Mouse (Mus musculus) kidney, embryonic 16.5 days (tissue): ENCODE data around the gene Dcun1d3. TPM values are rescaled to one million over a fixed set of nuclear protein-coding genes. Genes with fewer than 3 reads are reported as not detected.

ENCODE experiments used
- ATAC-seq: fragments of 200-750 bp; cut with Nextera tagmentation; 2 replicates; pipeline ENCODE4 v1.8.0; 2017; ENCODE audit warnings: moderate TSS enrichment; ENCODE audit not compliant: low FRiP score, low TSS enrichment
- H3K27ac ChIP-seq: fragments of 300-500 bp; sonication (generic); 2 replicates; pipeline ENCODE4 v1.5.1; 2014; ENCODE audit warnings: low read length
- H3K27me3 ChIP-seq: fragments of 300-500 bp; sonication (generic); 2 replicates; pipeline ENCODE4 v1.6.1; 2014; ENCODE audit warnings: low read length, control low read depth, mixed read lengths; ENCODE audit not compliant: insufficient read depth
- H3K36me3 ChIP-seq: fragments of 300-500 bp; sonication (generic); 2 replicates; pipeline ENCODE4 v1.6.1; 2014; ENCODE audit warnings: low read length, control low read depth, mixed read lengths; ENCODE audit not compliant: insufficient read depth
- H3K4me1 ChIP-seq: fragments of 300-500 bp; sonication (generic); 2 replicates; pipeline ENCODE4 v1.6.1; 2014; ENCODE audit warnings: low read length, control low read depth, mixed read lengths; ENCODE audit not compliant: insufficient read depth
- H3K4me2 ChIP-seq: fragments of 300-500 bp; sonication (generic); replicated peaks from 2 replicates; pipeline ENCODE4 v1.6.1; 2014; ENCODE audit warnings: low read depth, low read length
- H3K4me3 ChIP-seq: fragments of 300-500 bp; sonication (generic); 2 replicates; pipeline ENCODE4 v1.5.1; 2014; ENCODE audit warnings: mild to moderate bottlenecking, low read length
- H3K9ac ChIP-seq: fragments of 300-500 bp; sonication (generic); replicated peaks from 2 replicates; pipeline ENCODE4 v1.6.1; 2014; ENCODE audit warnings: low read length
- H3K9me3 ChIP-seq: fragments of 300-500 bp; sonication (generic); 2 replicates; pipeline ENCODE4 v1.6.1; 2016; ENCODE audit warnings: low read length, control low read depth
- WGBS: fragments of 180-500 bp; shearing (Covaris S2); extraction: QIAGEN DNeasy Blood & Tissue Kit; methylation state at CpG from one replicate; pipeline ENCODE4 v1.1.7; 2014; 5-methylcytosine and 5-hydroxymethylcytosine counted together
- polyA plus RNA-seq: library from polyadenylated mRNA; unstranded; fragments of >200 nt; fragmentation: Nextera tagmentation; extraction: Ambion mirVana; gene quantifications from 2 replicates; pipeline ENCODE4 v1.2.1, GENCODE M21; 2015

Dcun1d3 gene
- polyA plus RNA-seq, 1 experiment from 2014 or later = 11.3 TPM

DNA sequence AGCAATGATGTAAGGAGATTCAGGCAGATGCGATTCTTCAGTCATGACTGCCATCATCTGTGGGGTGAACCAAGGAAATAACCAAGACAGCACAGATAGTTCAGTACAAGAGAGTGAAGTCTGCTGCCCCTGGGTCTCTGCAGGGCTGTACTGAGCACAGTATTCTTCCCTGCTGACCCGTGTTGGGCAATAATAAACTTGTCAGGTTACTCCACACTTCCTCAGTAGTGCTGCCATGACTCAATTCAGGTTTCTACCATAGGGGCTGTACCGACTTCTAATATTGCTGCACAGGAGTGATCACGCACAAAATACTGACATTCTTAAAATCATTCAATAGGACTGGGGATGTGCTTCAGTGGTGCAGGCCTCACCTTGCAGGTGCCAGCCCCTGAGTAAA, 16.9 kb downstream of the Dcun1d3 start:
- 90% methylated on average over 4 of the region's 4 CpGs for WGBS
- no peaks in the 10 kb centered on the region; the same call in 1 of the 2 replicates for H3K4me1 ChIP-seq
- H3K4me3 ChIP-seq = no peak overlapping the region

DNA sequence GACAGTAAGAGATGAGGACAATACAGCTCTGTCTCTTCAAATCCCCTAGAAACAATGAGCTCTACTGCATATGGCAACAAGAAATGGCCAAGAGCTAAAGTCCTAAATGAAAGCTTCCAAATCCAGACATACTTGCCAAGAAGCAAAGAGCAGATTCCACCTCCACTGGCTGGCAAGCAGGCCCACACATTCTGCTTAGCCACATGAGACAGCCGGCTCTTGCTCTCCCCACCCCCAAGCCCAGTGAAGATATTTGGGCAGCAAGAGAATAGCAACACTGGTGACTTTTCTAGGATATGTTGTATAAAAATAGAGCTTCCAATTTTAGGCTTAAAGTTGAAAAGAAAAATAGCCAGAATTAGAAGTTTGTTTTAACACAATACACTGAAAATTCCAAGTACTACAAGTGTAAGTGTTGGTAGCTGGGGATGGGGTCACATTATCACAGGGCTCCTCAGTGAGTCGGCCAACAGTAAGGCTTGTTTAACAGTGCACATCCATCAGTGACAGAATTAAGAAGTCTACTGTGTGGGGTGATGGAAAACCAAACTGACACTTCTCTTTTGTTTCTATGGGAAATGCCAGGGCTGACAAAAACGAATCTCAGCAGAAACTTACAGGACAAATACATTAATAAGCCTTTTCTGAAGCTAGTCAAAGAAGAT, 20.2 kb downstream of the Dcun1d3 start:
- H3K27ac ChIP-seq = no peak overlapping the region
- 58% methylated on average over 3 of the region's 3 CpGs for WGBS
- H3K4me2 ChIP-seq = no peak overlapping the region
- peaks cover 2% of the 10 kb centered on the region; the same call in 1 of the 2 replicates for H3K4me1 ChIP-seq
- no peaks in the 10 kb centered on the region for H3K36me3 ChIP-seq
- H3K4me3 ChIP-seq = no peak overlapping the region
- ATAC-seq = no peak
- no peak overlapping the region for H3K9ac ChIP-seq
- no peaks in the 10 kb centered on the region for H3K27me3 ChIP-seq
- H3K9me3 ChIP-seq = no peaks in the 10 kb centered on the region

More for the DNA sequence above, 16.9 kb downstream of the Dcun1d3 start:
- Histone ChIP-seq H3K9ac (no peak overlapping the region), H3K4me2 (no peak overlapping the region), H3K27me3 (no peaks in the 10 kb centered on the region), H3K27ac (no peak overlapping the region), H3K9me3 (no peaks in the 10 kb centered on the region), H3K36me3 (no peaks in the 10 kb centered on the region)
- no peak for ATAC-seq

- 71% methylated on average over 2 of the region's 2 CpGs for WGBS
These were observed 23.0 kb downstream of the Dcun1d3 start for GRCm38 (mm10) chr7:119873050-119873449.

GRCm38 (mm10) chr7:119872204-119872603, 23.9 kb downstream of the Dcun1d3 start:
- Histone ChIP-seq H3K4me1 (peaks cover 3% of the 10 kb centered on the region; the same call in 1 of the 2 replicates), H3K36me3 (peaks cover 4% of the 10 kb centered on the region; the same call in 1 of the 2 replicates), H3K9ac (no peak overlapping the region), H3K27ac (no peak overlapping the region), H3K4me3 (no peak overlapping the region), H3K9me3 (no peaks in the 10 kb centered on the region), H3K4me2 (no peak overlapping the region), H3K27me3 (no peaks in the 10 kb centered on the region)
- 91% methylated on average over 4 of the region's 4 CpGs for WGBS
- no peak for ATAC-seq

More at GRCm38 (mm10) chr7:119873050-119873449, 23.0 kb downstream of the Dcun1d3 start:
- no peaks in the 10 kb centered on the region for H3K9me3 ChIP-seq
- H3K27ac ChIP-seq = no peak overlapping the region
- peaks cover 3% of the 10 kb centered on the region; the same call in 1 of the 2 replicates for H3K4me1 ChIP-seq
- ATAC-seq = no peak
- H3K36me3 ChIP-seq = no peaks in the 10 kb centered on the region
- H3K4me3 ChIP-seq = no peak overlapping the region
- no peaks in the 10 kb centered on the region for H3K27me3 ChIP-seq
- H3K4me2 ChIP-seq = no peak overlapping the region
- H3K9ac ChIP-seq = no peak overlapping the region

- H3K9ac ChIP-seq = no peak overlapping the region
- no peaks in the 10 kb centered on the region for H3K27me3 ChIP-seq
- no peak overlapping the region for H3K27ac ChIP-seq
- 29% methylated on average over 1 of the region's 1 CpGs for WGBS
- no peak overlapping the region for H3K4me2 ChIP-seq
- H3K4me3 ChIP-seq = no peak overlapping the region
- no peaks in the 10 kb centered on the region for H3K9me3 ChIP-seq
- no peak for ATAC-seq
- peaks cover 6% of the 10 kb centered on the region; the same call in 1 of the 2 replicates for H3K36me3 ChIP-seq
- H3K4me1 ChIP-seq = 0 out of 2 replicates have a peak, but pooled peaks cover 5% of the 10 kb centered on the region
These were observed 30.0 kb downstream of the Dcun1d3 start for GRCm38 (mm10) chr7:119866136-119866535.

- Histone ChIP-seq H3K4me3 (no peak overlapping the region), H3K36me3 (peaks cover 6% of the 10 kb centered on the region; the same call in 1 of the 2 replicates), H3K4me1 (0 out of 2 replicates have a peak, but pooled peaks cover 2% of the 10 kb centered on the region), H3K4me2 (no peak overlapping the region), H3K27me3 (no peaks in the 10 kb centered on the region), H3K9ac (no peak overlapping the region), H3K27ac (no peak overlapping the region), H3K9me3 (no peaks in the 10 kb centered on the region)
- ATAC-seq = no peak
- 81% methylated on average over 5 of the region's 5 CpGs for WGBS
These were observed 31.6 kb downstream of the Dcun1d3 start for GRCm38 (mm10) chr7:119864500-119864899.

DNA sequence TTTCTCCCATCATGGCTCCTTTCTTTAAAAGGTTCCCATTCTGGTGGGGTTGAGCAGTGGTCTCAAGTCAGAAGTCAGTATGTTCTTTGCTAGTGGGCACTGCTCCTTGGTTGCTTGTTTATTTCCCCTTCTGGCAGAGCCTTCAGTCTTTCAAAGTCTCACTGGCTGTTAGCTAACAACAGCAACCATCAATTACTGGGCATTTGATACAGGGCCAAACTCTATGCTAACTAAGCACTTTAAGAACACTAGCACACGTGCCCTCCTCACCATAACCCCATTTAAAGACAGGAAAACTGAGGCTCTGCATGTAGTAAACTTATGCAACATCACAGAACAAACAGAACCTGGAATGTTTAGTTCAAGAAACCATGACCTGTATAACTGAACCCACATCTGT, 33.9 kb downstream of the Dcun1d3 start:
- Histone ChIP-seq H3K4me2 (no peak overlapping the region), H3K9me3 (no peaks in the 10 kb centered on the region), H3K9ac (no peak overlapping the region), H3K4me3 (no peak overlapping the region), H3K27ac (peak overlapping the region; percentile 81; the same call in 1 of the 2 replicates), H3K4me1 (0 out of 2 replicates have a peak, but pooled peaks cover 2% of the 10 kb centered on the region), H3K36me3 (peaks cover 13% of the 10 kb centered on the region; the same call in 1 of the 2 replicates), H3K27me3 (no peaks in the 10 kb centered on the region)
- 36% methylated on average over 1 of the region's 1 CpGs for WGBS
- no peak for ATAC-seq

DNA sequence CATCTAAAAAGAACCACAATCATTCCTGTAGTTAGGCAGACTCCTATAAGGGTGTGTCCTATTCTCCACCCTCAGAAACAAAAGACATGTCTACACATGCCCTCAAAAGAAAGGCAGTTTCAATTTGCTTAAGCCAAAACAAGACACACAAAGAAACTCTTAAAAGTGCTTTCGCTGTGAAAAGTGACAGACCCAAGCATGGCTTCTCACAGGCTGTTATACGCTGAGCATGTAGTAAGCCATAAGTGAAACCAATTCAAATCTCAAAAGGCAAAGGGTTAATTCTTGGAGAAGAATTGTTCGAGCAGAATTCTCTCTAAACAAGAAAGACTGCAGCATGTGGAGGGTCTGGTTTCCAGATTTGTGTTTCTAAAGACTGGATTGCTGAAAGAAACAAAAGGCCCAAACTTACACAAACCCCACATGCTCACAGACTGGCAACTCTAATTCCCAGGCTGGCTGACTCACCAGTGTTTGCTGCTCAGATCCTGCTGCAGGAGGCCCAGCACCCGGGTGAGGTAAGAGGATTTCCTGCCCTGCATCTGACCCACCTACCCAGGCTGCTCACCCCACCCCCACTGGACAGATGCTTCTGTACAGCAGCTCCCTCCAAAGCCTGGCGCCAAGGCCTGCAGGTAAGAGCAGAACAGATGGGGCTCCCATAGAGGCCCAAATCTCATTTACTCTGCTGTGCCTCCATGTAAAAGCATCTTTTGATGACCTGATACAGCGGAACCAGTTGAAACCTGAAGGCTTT, 34.6 kb downstream of the Dcun1d3 start:
- WGBS = 45% methylated on average over 6 of the region's 6 CpGs
- Histone ChIP-seq H3K9me3 (no peaks in the 10 kb centered on the region), H3K4me3 (no peak overlapping the region), H3K4me1 (0 out of 2 replicates have a peak, but pooled peaks cover 2% of the 10 kb centered on the region), H3K27ac (peak overlapping the region; percentile 81), H3K4me2 (peak overlapping the region; percentile 10; the same call in 1 of the 2 replicates), H3K9ac (peak overlapping the region; percentile 15; the same call in 1 of the 2 replicates), H3K27me3 (no peaks in the 10 kb centered on the region), H3K36me3 (peaks cover 12% of the 10 kb centered on the region; the same call in 1 of the 2 replicates)
- peak; percentile 86; the same call in 1 of the 2 replicates for ATAC-seq

DNA sequence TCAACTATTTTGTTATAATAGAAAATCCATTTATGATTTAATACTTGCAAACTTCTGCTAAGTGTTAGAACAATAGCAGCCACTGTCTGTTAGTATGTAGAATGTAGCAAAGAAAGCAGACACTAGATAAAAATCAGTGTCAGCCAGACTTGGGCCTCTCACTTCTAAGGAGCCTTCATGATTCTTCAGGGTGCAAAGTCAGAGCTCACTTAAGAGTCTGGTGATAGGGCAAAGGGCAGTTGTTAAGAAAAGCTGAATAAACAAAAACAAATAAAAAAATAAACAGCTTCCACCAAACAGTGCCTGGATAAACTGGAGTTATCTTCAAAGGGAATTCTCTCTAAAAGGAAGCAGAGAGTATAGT, 35.1 kb downstream of the Dcun1d3 start:
- Histone ChIP-seq H3K4me2 (peak overlapping the region; percentile 10; the same call in 1 of the 2 replicates), H3K4me1 (0 out of 2 replicates have a peak, but pooled peaks cover 2% of the 10 kb centered on the region), H3K27ac (peak overlapping the region; percentile 81), H3K4me3 (no peak overlapping the region), H3K9ac (no peak overlapping the region), H3K27me3 (no peaks in the 10 kb centered on the region), H3K9me3 (no peaks in the 10 kb centered on the region), H3K36me3 (peaks cover 12% of the 10 kb centered on the region; the same call in 1 of the 2 replicates)
- no peak for ATAC-seq
